Mouse (Mus musculus) hematopoietic stem cell, adult 5-6 weeks (primary cell): Measurements from ENCODE around the gene Ahnak. TPM values are rescaled to one million over a fixed set of nuclear protein-coding genes. Genes with fewer than 3 reads are reported as not detected.

ENCODE experiments used
- ATAC-seq, 2 experiments: fragments of 125-278 bp in 1 of 2; replicated peaks in 1 of 2; 2 replicates each; pipeline ENCODE4 v1.8.0; 2016 to 2017; ENCODE audit warnings: inconsistent platforms in 2 of 2, mild to moderate bottlenecking in 2 of 2, moderate number of reproducible peaks in 2 of 2, low read depth in 1 of 2, moderate TSS enrichment in 1 of 2; ENCODE audit not compliant: low FRiP score in 2 of 2, poor library complexity in 2 of 2, severe bottlenecking in 2 of 2, insufficient read depth in 1 of 2, low TSS enrichment in 1 of 2
- total RNA-seq: library from RNA; stranded (forward); fragments of 172-1452, 232-1000 nt; gene quantifications from 2 replicates; pipeline ENCODE4 v1.2.3, GENCODE M21; 2017

Ahnak gene
- 28.0 and 41.8 TPM in 2 replicates for total RNA-seq

GRCm38 (mm10) chr19:8989066-8989566, at the start of gene Ahnak:
Gene Ahnak, plus strand, starts transcription at chr19:8989284.
- peak in 1 of 2 experiments; percentile 21; a peak in 1 of 4 replicates for ATAC-seq

- no peak for ATAC-seq
These were observed 48.5 kb upstream of the Ahnak start for GRCm38 (mm10) chr19:8940526-8941133.

- no peak for ATAC-seq
These were observed 48.0 kb upstream of the Ahnak start for GRCm38 (mm10) chr19:8941136-8941514.

GRCm38 (mm10) chr19:8941515-8942217, 47.4 kb upstream of the Ahnak start, which contains the start of gene Mta2:
Gene Mta2, plus strand, starts transcription at chr19:8941875.
- peak; percentile 84 to 87 for ATAC-seq

GRCm38 (mm10) chr19:8942276-8942964, 46.7 kb upstream of the Ahnak start:
- peak in 1 of 2 experiments; percentile 41; a peak in 2 of 4 replicates for ATAC-seq

GRCm38 (mm10) chr19:8943047-8943446, 46.0 kb upstream of the Ahnak start:
- no peak for ATAC-seq

GRCm38 (mm10) chr19:8944062-8944461, 45.0 kb upstream of the Ahnak start:
- no peak for ATAC-seq

GRCm38 (mm10) chr19:8944750-8945149, 44.3 kb upstream of the Ahnak start:
- ATAC-seq, result no peak

GRCm38 (mm10) chr19:8945251-8945650, 43.8 kb upstream of the Ahnak start:
- no peak for ATAC-seq

- ATAC-seq, result no peak
These were observed 42.2 kb upstream of the Ahnak start for GRCm38 (mm10) chr19:8946929-8947328.

- ATAC-seq, result no peak
These were observed 38.9 kb upstream of the Ahnak start for GRCm38 (mm10) chr19:8950190-8950589.

- no peak for ATAC-seq
These were observed 36.8 kb upstream of the Ahnak start for GRCm38 (mm10) chr19:8952241-8952640.

GRCm38 (mm10) chr19:8953135-8954039, 35.7 kb upstream of the Ahnak start, which contains the start of gene Tut1:
Gene Tut1, plus strand, starts transcription at chr19:8953847.
- peak; percentile 94 to 96 for ATAC-seq

GRCm38 (mm10) chr19:8954171-8954570, 34.9 kb upstream of the Ahnak start:
- no peak for ATAC-seq

- no peak for ATAC-seq
These were observed 26.8 kb upstream of the Ahnak start for GRCm38 (mm10) chr19:8962256-8962655.

GRCm38 (mm10) chr19:8965075-8965474, 24.0 kb upstream of the Ahnak start:
- no peak for ATAC-seq

- ATAC-seq, result no peak
These were observed 23.3 kb upstream of the Ahnak start for GRCm38 (mm10) chr19:8965771-8966170.
